Mouse (Mus musculus) liver, embryonic 14.5 days (tissue): ENCODE measurements around the gene Lbhd1.

Experiments used
- CTCF ChIP-seq: IDR thresholded peaks from 2 replicates; pipeline ENCODE4 v1.5.1; 2016; ENCODE audit warnings: antibody characterized with exemption, low read depth, control low read depth
- EP300 ChIP-seq: IDR thresholded peaks from 2 replicates; pipeline ENCODE4 v1.6.1; 2016; ENCODE audit warnings: antibody characterized with exemption, low read depth

DNA sequence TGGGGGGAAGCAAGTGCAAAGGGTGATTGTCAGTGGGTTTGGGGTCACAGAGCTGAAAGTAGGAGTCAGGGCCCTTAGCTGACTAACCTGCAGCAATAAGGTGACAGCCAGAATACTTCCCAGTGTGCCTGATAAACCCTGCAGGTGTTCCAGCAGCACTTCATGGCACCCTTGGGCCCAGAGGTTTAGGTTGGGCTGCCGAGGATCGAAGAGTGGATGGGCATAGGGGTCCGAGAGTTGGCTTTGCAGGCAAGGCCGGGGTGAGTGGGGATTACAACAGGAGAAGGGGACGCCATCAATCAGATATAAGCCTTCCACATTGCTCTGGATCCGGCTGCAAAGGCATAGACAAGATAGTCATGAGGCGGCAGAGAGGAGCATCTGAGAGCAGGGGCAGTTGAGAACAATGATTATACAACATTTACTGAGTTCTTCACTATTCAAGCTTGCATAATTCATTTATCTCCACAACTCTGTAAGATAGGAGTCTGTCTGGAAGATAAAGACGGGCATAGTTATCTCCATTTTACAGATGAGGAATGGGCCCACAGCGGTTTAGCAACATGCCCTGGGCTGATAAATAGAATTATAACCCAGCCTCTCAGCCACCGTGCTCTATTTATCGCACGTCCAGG, 44.5 kb downstream of the Lbhd1 start:
- TF ChIP-seq CTCF, result no peak
- peak; percentile 84 for TF ChIP-seq EP300
